Mouse (Mus musculus) thymus, adult 2 months (tissue): Measurements from ENCODE around the gene Ltc4s. TPM values are rescaled to one million over a fixed set of nuclear protein-coding genes. Genes with fewer than 3 reads are reported as not detected.

Source experiments
- DNase-seq: peaks from one replicate; pipeline ENCODE4 v3.0.0; 2021
- H3K27ac ChIP-seq: fragments of 200-500 bp; 2 replicates; pipeline ENCODE4 v1.5.1; 2012; ENCODE audit warnings: low read length, control low read depth; ENCODE audit not compliant: control insufficient read depth, insufficient read depth
- H3K27me3 ChIP-seq: fragments of 200-500 bp; 2 replicates; pipeline ENCODE4 v1.6.1; 2012; ENCODE audit warnings: mild to moderate bottlenecking, low read length, moderate library complexity, mixed read lengths; ENCODE audit not compliant: control insufficient read depth, insufficient read depth
- H3K36me3 ChIP-seq: fragments of 200-500 bp; 2 replicates; pipeline ENCODE4 v1.6.1; 2012; ENCODE audit warnings: mild to moderate bottlenecking, low read length, moderate library complexity; ENCODE audit not compliant: control insufficient read depth, insufficient read depth
- H3K4me1 ChIP-seq: fragments of 200-500 bp; replicated peaks from 2 replicates; pipeline ENCODE4 v1.6.1; 2012; ENCODE audit warnings: low read length; ENCODE audit not compliant: control insufficient read depth, insufficient read depth
- H3K4me3 ChIP-seq: fragments of 200-500 bp; 2 replicates; pipeline ENCODE4 v1.5.1; 2012; ENCODE audit warnings: mild to moderate bottlenecking, low read length, control low read depth, moderate library complexity; ENCODE audit not compliant: control insufficient read depth, insufficient read depth
- CTCF ChIP-seq: fragments of 200-500 bp; IDR thresholded peaks from 2 replicates; pipeline ENCODE4 v1.5.1; 2012; ENCODE audit warnings: mild to moderate bottlenecking, control low read depth, low read length, moderate library complexity, borderline replicate concordance; ENCODE audit not compliant: control insufficient read depth, poor library complexity, insufficient read depth; ENCODE audit errors: extremely low read depth
- POLR2A ChIP-seq: fragments of 200-500 bp; IDR thresholded peaks from 2 replicates; pipeline ENCODE4 v1.6.1; 2012; ENCODE audit warnings: mild to moderate bottlenecking, low read length, control low read depth, moderate library complexity; ENCODE audit not compliant: control insufficient read depth, poor library complexity, insufficient read depth; ENCODE audit errors: extremely low read depth
- WGBS: fragments of 180-500 bp; shearing (Covaris S2); methylation state at CpG from one replicate; pipeline ENCODE4 v1.1.7; 2018; 5-methylcytosine and 5-hydroxymethylcytosine counted together
- polyA plus RNA-seq: library from polyadenylated mRNA; depleted of rRNA; stranded (reverse); fragments of >200 nt; gene quantifications from 2 replicates; pipeline ENCODE4 v1.2.3, GENCODE M21; 2012

The Ltc4s gene
- polyA plus RNA-seq, 1 experiment: 46.9 TPM

DNA sequence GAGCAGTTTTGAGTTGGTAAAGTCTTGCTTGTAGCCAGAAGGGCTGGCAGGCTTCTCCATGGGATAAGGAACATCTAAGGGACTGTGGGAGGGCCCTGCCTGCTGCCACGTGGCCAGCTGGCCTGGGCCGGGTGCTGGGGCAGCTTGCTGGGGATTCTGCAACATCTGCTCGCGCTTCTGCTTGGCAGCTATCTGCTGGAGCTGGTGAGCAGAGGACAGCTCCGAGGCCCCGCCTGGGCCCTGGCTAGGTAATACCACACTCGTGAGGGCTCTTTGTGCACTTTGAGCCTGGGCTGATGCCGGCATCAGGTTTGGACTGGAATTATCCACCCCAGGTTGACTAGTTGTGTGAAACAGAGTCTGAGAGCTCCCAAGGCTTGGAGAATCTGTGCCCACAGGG, 27.5 kb upstream of the Ltc4s start:
- no peak overlapping the region for H3K4me3 ChIP-seq
- 93% methylated on average over 8 of the region's 8 CpGs for WGBS
- no peak for DNase-seq
- peaks cover 51% of the 10 kb centered on the region for H3K36me3 ChIP-seq
- H3K27ac ChIP-seq: no peak overlapping the region
- H3K27me3 ChIP-seq: no peaks in the 10 kb centered on the region
- H3K4me1 ChIP-seq: no peaks in the 10 kb centered on the region
- TF ChIP-seq CTCF: no peak
- TF ChIP-seq POLR2A: no peak

DNA sequence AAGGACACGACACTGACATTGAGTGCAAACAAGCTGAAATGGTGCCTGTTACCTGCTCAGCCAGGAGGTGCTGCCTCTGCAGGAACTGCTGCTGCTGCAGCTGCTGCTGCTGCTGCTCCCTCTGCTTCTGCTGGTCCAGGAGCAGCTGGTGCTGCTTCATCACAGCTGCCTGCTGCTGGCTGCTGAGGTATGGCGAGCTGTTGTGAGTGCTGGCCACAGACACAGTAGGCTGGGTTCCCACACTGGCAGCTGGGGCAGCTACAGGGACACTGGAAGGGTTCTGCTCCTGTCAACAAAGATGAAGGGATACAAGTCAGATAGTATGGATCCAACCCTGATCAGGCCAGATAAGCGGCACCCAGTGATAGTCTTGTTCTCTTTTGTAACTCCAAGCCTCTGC, 24.8 kb upstream of the Ltc4s start:
- TF ChIP-seq CTCF (no peak), POLR2A (no peak)
- Histone ChIP-seq H3K27ac (no peak overlapping the region), H3K4me3 (no peak overlapping the region), H3K36me3 (peaks cover 75% of the 10 kb centered on the region), H3K27me3 (no peaks in the 10 kb centered on the region), H3K4me1 (no peaks in the 10 kb centered on the region)
- WGBS: 91% methylated on average over 3 of the region's 3 CpGs
- DNase-seq: no peak

DNA sequence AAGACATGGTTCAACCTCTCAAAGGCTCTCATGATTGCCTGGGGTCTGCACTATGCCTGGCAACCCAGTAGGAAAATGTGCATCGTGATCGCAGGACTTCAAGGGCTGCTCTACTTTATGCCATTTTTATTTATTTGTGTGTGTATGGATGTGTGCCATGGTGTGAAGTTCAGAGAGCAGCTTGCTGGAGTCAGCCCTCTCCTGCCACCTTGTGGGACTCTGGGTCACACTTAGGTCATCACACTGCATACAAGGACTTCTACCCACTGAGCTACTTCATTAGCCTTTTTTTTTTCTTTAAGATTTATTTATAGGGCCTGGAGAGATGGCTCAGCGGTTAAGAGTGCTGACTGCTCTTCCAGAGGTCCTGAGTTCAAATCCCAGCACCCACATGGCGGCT, 23.6 kb upstream of the Ltc4s start:
- DNase-seq: no peak
- 80% methylated on average over 4 of the region's 4 CpGs for WGBS
- H3K36me3 ChIP-seq: peaks cover 85% of the 10 kb centered on the region
- no peaks in the 10 kb centered on the region for H3K27me3 ChIP-seq
- H3K4me1 ChIP-seq: no peaks in the 10 kb centered on the region
- no peak for TF ChIP-seq CTCF
- no peak overlapping the region for H3K27ac ChIP-seq
- H3K4me3 ChIP-seq: no peak overlapping the region

DNA sequence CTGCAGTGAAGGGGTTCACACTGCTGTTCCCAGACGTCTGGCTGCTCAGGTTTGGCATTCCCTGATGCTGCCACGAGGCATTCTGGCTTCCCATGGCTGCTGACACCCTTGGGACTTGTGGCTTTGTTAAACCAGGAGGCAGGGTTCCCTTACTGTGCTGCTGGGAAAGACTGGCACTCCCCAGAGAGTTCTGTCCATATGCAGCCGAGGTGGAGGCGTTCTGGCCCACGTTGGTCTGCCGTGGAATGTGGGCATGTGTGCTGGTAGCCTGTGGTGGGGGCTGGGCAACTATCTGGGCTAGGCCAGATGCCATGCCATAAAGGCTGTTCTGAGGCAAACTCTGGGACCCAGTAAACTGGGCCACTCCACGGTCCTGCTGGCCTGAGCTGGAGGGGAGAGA, 19.9 kb upstream of the Ltc4s start:
- no peak overlapping the region for H3K4me3 ChIP-seq
- H3K36me3 ChIP-seq: peaks cover 66% of the 10 kb centered on the region
- no peaks in the 10 kb centered on the region for H3K27me3 ChIP-seq
- WGBS: 95% methylated on average over 7 of the region's 7 CpGs
- no peak for TF ChIP-seq POLR2A
- TF ChIP-seq CTCF: no peak
- DNase-seq: no peak
- H3K27ac ChIP-seq: no peak overlapping the region
- no peaks in the 10 kb centered on the region for H3K4me1 ChIP-seq

DNA sequence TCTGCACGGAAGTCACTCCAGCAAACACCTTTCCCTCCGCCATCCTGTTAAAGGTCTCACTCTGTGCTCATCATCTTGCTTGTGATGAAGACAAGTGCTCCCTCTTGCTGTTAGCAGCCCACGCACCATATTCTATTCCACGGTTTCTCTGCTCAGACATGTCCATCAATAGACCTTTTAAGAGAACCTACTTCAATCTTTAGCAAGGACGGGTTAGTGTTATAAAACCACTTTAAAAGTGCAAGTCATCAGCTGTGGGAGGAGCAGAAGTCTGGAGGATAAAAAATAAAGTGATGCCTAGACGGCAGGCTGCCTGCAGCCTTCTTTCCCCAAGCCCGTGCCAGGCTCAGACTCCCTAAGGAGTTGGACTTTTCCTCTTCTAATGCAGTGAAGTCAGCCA, 18.2 kb upstream of the Ltc4s start:
- Histone ChIP-seq H3K36me3 (peaks cover 52% of the 10 kb centered on the region), H3K4me1 (no peaks in the 10 kb centered on the region), H3K27ac (no peak overlapping the region), H3K27me3 (no peaks in the 10 kb centered on the region), H3K4me3 (no peak overlapping the region)
- no peak for DNase-seq
- no peak for TF ChIP-seq POLR2A
- no peak for TF ChIP-seq CTCF
- WGBS: 54% methylated on average over 7 of the region's 7 CpGs

DNA sequence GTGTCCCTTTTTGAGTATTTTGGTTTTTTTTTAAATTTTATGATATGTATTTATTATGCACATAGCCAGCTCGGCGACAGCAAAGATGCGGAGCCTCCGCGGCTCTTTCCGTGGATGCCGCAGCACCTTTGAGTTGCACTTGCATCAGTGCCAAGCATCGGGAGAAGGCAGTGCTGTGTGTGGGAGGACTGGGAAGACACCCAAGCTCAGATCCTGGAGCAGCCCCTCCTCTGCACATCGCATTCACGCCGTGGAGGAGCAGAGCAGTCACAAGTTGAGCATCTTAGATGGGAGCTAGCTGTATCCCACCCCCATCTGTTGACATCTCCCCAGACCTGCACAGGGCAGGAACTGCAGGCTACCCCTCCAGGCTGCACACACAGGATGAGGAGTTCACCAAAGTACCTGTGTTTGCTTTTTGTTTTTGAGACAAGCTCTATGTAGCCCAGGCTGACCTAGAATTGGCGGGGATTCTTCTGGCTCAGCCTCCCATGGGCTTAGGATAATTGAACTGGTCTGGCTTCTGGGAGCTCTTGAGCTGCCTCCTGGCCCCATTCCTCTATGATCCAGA, 15.7 kb upstream of the Ltc4s start:
- no peak overlapping the region for H3K27ac ChIP-seq
- H3K27me3 ChIP-seq: no peaks in the 10 kb centered on the region
- DNase-seq: no peak
- 92% methylated on average over 12 of the region's 12 CpGs for WGBS
- H3K36me3 ChIP-seq: peaks cover 28% of the 10 kb centered on the region
- H3K4me1 ChIP-seq: no peaks in the 10 kb centered on the region
- TF ChIP-seq POLR2A (no peak), CTCF (no peak)
- no peak overlapping the region for H3K4me3 ChIP-seq

DNA sequence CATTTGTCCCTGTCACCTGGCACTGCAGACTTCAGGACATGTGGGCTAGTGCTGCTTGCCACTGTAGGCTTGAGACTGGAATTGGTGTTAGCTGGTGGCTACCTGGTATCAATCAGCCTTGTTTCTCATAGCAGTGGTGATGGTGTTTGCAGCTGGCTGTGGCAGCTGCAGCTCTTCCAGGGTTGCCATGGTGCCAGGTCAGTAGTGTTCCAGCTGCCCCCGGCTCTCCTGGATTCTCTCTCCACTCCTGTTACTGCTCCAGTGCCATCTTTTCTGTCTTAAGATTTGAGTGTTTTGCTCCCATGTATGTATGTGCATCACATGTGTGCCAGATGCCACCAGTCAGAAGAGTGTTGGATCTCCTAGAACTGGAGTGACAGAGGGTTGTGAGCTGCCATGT, 15.0 kb upstream of the Ltc4s start:
- Histone ChIP-seq H3K4me3 (no peak overlapping the region), H3K27ac (no peak overlapping the region), H3K27me3 (no peaks in the 10 kb centered on the region), H3K36me3 (peaks cover 23% of the 10 kb centered on the region), H3K4me1 (no peaks in the 10 kb centered on the region)
- WGBS: 95% methylated on average over 1 of the region's 1 CpGs
- DNase-seq: no peak
- TF ChIP-seq POLR2A: no peak
- TF ChIP-seq CTCF: no peak

DNA sequence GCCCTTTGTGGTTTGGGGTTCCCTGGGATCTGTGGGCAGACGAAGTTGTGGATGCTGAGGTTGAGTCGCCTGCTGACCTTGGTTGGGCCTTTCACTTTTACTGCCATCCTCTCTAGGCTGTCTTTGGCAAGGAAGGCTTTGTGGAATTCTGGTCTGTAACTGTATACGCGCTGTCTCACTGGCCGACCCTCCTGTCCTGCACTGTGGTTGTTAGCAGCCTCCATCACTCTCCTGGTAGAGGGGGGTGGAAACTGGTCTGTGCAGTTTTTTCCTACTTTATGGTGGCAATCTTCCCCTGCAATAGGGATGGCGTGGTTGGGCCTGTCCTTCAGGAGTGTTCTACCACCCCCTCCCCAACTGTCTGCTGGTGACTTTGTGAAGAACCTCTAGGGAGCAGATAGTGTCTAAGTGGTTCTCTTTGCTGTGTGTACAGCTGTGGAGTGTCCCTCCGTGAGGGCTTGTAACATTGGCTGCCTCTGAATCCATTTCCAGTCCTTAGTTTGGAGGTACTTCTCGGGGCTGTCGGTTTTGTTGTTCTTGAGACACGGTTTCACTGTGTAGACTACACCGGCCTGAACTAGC, 14.4 kb upstream of the Ltc4s start:
- Histone ChIP-seq H3K27ac (no peak overlapping the region), H3K36me3 (peaks cover 17% of the 10 kb centered on the region), H3K4me1 (no peaks in the 10 kb centered on the region), H3K4me3 (no peak overlapping the region), H3K27me3 (no peaks in the 10 kb centered on the region)
- WGBS: 88% methylated on average over 11 of the region's 11 CpGs
- TF ChIP-seq POLR2A (no peak), CTCF (no peak)
- no peak for DNase-seq
